Mouse (Mus musculus) spleen, adult 2 months (tissue): ENCODE measurements around the gene Pdik1l.

ENCODE experiments used
- CTCF ChIP-seq: fragments of 200-500 bp; IDR thresholded peaks from 2 replicates; pipeline ENCODE4 v1.5.1; 2011; ENCODE audit warnings: mild to moderate bottlenecking, inconsistent platforms; ENCODE audit not compliant: insufficient read depth, insufficient read length, insufficient replicate concordance; ENCODE audit errors: extremely low read depth
- POLR2A ChIP-seq: fragments of 200-500 bp; IDR thresholded peaks from 2 replicates; pipeline ENCODE4 v1.6.1; 2011; ENCODE audit warnings: low read depth, low read length, inconsistent platforms

DNA sequence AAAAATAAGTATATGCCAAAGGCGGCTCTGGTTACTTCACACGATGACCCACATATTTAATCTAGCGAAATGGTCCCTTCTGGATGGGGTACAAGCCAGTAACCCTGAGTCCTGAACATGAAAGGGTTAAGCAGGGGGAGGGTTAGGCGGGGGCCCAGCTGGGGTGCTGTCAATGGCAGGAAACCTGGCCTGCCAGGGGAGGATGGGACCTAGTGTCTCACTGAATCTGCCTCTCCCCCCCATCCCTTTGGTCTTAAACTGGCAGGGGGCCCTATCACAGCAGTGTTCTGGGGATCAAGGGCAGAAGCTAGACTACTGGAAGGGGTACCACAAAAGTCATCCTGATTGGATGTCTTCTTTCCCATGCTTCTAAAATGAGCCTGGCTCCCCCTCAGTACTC is 31.8 kb downstream of the Pdik1l start:
- TF ChIP-seq CTCF (no peak), POLR2A (no peak)
